Mouse (Mus musculus) heart, postnatal 10 days (tissue): ENCODE data around the gene Nhlrc2. TPM values are rescaled to one million over a fixed set of nuclear protein-coding genes. Genes with fewer than 3 reads are reported as not detected.

Source experiments
- DNase-seq, 2 experiments: peaks; one replicate each; pipeline ENCODE4 v3.0.0; 2021
- intact Hi-C: fragments of 180-260 bp; cut with DNase I; formaldehyde crosslinking; loops from one replicate; pipeline ENCODE4 v1.15.1; 2025
- total RNA-seq, 2 experiments: library from RNA; stranded (reverse); gene quantifications; 2 replicates each; pipeline ENCODE4 v1.2.3; 2021

The Nhlrc2 gene
- total RNA-seq, 2 experiments from 2014 or later = 25.6 to 26.8 TPM

- intact Hi-C loops = no loop called here
- DNase-seq = no peak
Observed at GRCm38 (mm10) chr19:56608946-56609345, 60.9 kb downstream of the Nhlrc2 start.

GRCm38 (mm10) chr19:56614131-56614530 lies 66.1 kb downstream of the Nhlrc2 start:
- intact Hi-C loops = no loop called here
- DNase-seq = no peak

DNA sequence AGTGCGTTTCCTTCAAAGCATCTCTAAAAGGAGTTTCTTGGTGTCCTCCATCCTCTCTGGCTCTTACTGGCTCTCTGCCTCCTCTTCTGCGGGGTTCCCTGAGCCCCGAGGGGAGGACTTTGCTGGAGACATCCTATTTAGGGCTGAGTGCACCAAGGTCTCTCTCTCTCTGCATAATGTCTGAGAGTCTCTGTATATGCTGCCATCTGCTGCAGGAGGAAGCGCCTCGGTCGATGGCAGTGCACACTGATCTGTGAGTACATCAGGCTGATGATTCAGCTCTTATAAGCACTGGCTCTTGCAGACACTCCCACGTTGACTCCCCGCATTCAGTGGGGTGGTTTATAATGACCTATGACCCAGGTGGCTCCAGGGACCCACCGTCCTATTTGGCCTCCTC lies 70.8 kb downstream of the Nhlrc2 start:
- intact Hi-C loops = no loop called here

DNA sequence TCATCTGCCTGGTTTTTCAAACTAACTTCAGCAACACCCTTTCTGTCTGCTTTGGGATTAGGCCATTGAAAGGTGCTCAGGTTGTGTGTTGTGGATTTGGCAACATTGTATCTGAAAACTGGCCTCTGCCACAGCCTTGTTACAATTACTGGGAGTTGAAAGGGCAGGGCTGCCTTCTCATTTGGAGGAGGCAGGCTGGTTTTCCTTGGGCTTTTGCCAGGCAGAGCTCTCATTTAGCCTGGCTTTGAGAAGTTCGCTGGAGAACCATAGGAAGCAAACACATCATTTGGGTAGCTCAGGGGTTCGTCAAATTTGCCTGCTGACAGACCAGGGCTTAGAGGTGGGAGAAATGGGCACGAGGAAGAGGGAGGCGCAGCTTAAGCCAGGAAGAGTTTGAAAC lies 71.5 kb downstream of the Nhlrc2 start:
- DNase-seq = no peak
- intact Hi-C loops = no loop called here

More for the DNA sequence above, 70.8 kb downstream of the Nhlrc2 start:
- DNase-seq = no peak

- DNase-seq = no peak
Observed at GRCm38 (mm10) chr19:56621876-56622275, 73.8 kb downstream of the Nhlrc2 start.

DNA sequence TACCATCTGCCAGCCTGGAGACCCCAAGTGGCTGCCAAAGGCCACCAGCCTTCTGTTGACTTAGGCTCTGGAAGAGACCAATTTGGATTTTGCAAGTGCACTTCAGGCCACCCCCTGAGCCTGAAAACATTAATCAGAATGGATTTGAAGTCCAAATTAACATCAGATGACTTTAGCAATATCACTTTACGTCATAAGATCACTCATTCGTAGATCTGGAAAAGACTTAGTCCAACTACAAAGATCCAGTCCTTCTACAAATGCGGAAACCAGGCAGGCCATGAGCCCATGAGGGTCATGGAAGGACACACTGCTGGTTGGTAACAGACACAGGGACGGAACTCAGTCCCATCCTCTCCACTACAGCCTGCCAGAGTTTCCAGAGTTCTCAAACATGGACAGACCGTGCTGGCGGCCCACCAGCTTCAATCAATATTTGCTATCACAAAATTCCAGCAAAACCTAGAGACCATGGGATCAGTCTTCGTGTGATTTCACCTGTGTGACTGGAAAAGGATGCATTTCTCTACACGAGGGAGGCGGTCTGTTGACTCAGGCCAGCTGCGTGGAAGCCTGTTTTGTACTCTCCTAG lies 79.9 kb downstream of the Nhlrc2 start:
- no peak for DNase-seq
- intact Hi-C loops = no loop called here

More at GRCm38 (mm10) chr19:56621876-56622275, 73.8 kb downstream of the Nhlrc2 start:
- intact Hi-C loops = no loop called here

DNA sequence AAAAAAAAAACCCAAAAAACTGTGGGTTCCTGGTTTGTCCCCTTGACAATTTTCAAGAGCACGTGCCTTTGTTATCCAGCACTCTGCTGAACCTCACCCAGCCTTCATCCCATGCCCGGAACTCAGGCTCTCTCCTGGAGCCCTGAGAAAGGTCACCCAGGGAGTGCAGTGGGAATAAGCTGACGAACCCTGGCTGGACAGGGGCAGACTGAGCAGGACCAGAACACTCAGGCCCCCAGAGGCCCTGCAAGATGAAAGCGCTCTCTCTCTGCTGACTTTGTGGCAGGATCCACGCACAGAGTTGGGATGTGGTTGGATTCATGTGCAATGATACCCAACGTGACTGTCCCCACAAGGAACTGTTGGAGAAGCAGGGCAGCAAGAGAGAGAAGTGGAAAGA lies 81.6 kb downstream of the Nhlrc2 start:
- no peak for DNase-seq
- intact Hi-C loops = no loop called here

DNA sequence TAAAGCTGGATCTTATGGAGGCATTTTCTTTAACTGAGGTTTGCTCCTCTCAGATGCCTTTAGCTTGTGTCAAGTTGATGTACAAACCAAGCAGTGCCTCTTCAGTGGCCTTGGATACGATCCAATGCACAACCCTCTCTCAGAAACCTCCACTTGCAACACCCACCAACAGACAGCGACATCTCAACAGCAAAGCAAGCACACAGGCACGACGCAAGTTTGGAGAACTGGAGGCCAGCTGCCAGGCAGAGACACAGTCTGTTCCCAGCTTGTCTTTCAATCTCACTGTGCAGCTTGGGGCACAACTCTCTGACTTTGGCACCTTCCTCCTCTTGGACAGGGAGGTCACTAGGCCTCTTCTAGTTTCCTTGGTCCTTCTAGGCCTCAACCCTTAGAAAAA lies 83.0 kb downstream of the Nhlrc2 start:
- intact Hi-C loops = no loop called here
- DNase-seq = peak; percentile 41 to 43

GRCm38 (mm10) chr19:56631451-56631901 lies 83.4 kb downstream of the Nhlrc2 start:
- intact Hi-C loops = no loop called here
- peak; percentile 53 to 57 for DNase-seq

GRCm38 (mm10) chr19:56637035-56637683 lies 89.1 kb downstream of the Nhlrc2 start:
- intact Hi-C loops = no loop called here
- no peak for DNase-seq

GRCm38 (mm10) chr19:56637684-56638049 lies 89.6 kb downstream of the Nhlrc2 start:
- no peak for DNase-seq
- intact Hi-C loops = no loop called here

- DNase-seq = no peak
- intact Hi-C loops = no loop called here
Observed at GRCm38 (mm10) chr19:56647451-56648120, 99.5 kb downstream of the Nhlrc2 start.

GRCm38 (mm10) chr19:56651262-56651661 lies 103.2 kb downstream of the Nhlrc2 start:
- intact Hi-C loops = no loop called here
- no peak for DNase-seq

- intact Hi-C loops = no loop called here
- DNase-seq = peak; percentile 75 to 78
Observed at GRCm38 (mm10) chr19:56652034-56652962, 104.2 kb downstream of the Nhlrc2 start.

Other genes starting within 250 kb of the Nhlrc2 start
- gene Nrap, start 158.2 kb upstream of the Nhlrc2 start, total RNA-seq = 100 to 1,000 TPM; 290 to 325 TPM
- 10 to 100 TPM; 20.7 to 23.8 TPM for gene Casp7, start 151.1 kb upstream of the Nhlrc2 start, total RNA-seq
- under 1 TPM; 0.25 to 0.41 TPM for gene Plekhs1, start 86.6 kb upstream of the Nhlrc2 start, total RNA-seq
- gene Dclre1a, start within 50 bp of the Nhlrc2 start, total RNA-seq = 10 to 100 TPM; 11.2 to 11.7 TPM
- gene Adrb1, start 173.9 kb downstream of the Nhlrc2 start, total RNA-seq = 10 to 100 TPM; 22.7 to 30.3 TPM